Mouse (Mus musculus): ENCODE results near the gene Bola1.
"Not testable (repeated sequence)": the region's sequence is repeated elsewhere in the genome, so short reads cannot be mapped to it uniquely, and the experiment has no call there.

GRCm38 (mm10) chr3:96220131-96220764, 739 bp upstream of the Bola1 start:
- peak; percentile 77 for TF ChIP-seq POLR2A (IDR thresholded peaks at IDR 0.05; ENCODE audit: control insufficient read depth, extremely low read depth, insufficient read depth, low read length, poor library complexity)
- not testable (repeated sequence) for TF ChIP-seq CTCF (IDR thresholded peaks at IDR 0.05; ENCODE audit: borderline replicate concordance, control insufficient read depth, extremely low read depth, insufficient read depth, low read length, poor library complexity)
